Mouse (Mus musculus): Measurements from ENCODE around the gene Inca1. TPM values are rescaled to one million over a fixed set of nuclear protein-coding genes. Genes with fewer than 3 reads are reported as not detected.
A peak's percentile ranks its signal among the peaks of the same experiment; 100 is the strongest.

Inca1 gene
- polyA plus RNA-seq, 2 experiments from 2014 or later, result 0.30 to 1.2 TPM

DNA sequence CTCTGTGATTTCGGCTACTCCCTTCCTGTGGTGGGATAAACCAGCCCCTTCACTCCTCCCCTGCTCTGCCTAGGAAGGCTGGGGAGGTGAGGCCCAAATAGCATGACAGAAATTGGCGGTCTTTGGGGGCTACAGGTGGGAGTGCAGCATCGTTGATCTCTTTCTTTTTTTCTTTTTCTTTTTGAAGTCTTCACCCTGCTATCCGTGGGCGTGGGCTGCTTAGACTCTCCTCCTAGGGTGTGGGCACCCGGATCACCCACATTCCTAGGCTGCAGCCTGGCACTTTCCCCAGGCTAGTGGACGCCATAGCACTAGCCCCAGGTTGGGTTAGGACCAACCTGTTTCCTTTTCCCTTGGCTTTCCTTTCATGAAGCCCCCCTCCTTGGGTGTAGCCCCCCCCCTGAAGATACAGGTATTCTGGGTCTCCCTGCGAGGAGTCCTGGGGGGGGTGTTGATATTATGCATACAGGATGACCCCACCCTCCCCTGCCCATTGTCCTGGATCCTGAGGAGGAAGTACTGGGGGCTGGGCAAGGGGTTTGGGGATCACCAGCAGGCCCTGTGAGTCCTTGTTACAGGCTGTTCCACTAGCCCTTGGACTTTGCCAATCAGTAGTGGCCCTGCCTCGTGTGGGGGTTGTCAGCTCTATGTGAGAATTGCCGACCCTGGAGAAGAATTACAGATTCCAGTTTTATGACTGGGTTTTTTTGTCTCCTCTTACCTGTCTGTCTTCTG lies 1.4 kb upstream of the Inca1 start:
- ATAC-seq, result no peak

DNA sequence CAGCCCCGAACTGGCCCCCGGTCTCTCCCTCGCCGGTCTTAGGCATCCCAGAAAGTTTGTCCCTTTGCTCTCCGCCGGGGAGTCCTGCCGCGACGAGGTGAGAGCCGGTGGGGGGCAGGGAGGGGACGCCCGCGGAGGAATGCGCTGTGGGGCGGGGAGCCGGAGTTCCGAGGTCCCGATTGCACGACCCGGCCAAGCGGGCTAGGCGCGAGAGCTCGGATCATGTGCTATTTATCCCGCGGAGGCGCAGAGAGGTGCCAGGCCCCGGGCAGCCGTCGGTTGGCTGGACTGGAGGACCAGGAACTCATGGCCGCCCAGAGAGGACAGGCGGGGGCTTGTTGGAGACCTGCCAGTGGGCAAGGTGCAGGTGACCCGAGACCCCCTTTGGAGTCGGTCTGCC lies 658 bp upstream of the Inca1 start:
- peak; percentile 37 for ATAC-seq

DNA sequence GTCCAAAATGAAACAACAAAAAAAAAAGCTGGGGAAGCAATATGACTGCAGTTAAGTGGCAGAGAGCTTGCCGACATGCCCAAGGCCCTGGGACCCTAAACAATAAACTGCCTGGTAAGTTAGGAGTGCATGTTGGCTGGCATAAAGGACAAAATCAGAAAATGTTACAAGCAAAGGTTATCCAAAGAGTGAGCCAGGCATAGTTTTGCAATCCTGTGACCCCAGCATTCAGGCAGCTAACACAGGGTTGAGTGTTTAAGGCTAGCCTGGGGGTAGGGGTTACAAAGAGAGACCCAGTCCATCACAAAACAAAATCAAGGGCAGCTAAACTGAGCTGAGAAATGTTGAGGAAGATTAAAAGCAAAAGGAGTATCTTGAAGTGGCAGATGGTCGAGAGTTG lies 904 bp downstream of the Inca1 start:
- ATAC-seq, result no peak

DNA sequence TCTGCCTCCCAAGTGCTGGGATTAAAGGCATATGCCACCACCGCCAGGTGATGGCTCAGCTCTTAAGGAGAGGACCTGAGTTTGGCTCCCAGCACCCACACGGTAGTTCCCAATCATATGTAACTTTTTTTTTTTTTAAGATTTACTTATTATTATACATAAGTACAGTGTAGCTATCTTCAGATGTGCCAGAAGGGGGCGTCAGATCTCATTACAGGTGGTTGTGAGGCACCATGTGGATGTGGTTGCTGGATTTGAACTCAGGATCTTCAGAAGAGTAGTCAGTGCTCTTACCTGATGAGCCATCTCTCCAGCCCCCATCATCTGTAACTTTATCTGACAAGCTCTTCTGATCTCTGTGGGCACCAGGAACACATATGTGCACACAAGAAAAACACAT lies 2.6 kb downstream of the Inca1 start:
- ATAC-seq, result no peak

DNA sequence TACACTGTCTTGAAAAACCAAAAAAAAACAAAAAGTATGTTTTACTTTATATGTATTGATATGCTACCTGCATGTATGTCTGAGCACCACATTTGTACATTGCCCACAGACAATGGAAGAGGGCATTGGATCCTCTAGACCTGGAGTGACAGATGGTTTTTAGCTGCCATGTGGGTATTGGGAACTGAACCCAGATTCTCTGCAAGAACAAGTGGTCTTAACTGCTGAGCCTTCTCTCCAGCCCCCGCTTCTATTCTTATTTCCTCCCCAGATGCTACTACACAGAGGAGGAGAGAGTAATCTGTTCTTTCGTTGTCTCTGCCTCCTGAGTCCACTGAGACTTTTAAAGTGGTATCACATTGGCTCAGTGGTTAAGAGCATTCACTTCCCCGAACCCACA lies 6.5 kb downstream of the Inca1 start:
- ATAC-seq, result no peak

DNA sequence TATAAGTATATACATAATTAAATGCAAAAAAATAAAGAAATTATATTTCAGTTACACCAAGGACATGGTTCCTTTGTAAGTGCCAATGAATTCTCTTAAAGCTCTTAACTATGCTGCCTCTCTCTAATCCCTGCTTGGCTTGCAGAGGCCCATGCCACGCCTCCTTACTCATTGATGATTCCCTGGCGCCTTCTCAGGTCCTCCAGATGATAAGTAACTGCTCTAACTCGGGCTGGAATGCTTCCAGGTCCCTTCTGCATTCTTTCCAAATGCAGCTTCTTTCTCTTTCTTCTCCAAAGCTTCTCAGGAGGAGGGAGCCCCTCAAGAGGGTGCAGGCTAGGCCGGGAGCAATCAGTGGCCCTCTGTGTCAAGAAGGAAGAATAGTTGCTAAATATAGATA lies 10.4 kb downstream of the Inca1 start:
- ATAC-seq, result no peak

DNA sequence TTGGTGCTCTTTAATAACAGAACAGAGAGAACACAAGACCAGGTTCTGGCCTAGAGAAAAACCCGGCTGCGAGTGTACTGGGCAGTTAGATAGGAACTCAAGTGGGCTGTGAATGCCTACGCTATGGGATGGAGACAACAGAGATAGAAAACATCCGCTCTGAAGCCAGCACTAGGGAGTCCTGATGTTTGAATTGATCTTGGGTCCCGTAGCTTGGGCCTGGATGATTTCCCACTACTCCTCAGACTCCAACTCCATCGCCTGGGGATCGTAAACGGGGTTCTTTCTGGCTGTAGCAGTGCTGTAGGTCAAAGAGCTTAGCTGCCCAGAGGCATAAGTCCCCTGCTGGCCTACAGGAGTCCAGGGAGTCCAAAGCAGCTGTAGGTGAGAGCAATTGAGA lies 11.6 kb downstream of the Inca1 start:
- ATAC-seq, result no peak

DNA sequence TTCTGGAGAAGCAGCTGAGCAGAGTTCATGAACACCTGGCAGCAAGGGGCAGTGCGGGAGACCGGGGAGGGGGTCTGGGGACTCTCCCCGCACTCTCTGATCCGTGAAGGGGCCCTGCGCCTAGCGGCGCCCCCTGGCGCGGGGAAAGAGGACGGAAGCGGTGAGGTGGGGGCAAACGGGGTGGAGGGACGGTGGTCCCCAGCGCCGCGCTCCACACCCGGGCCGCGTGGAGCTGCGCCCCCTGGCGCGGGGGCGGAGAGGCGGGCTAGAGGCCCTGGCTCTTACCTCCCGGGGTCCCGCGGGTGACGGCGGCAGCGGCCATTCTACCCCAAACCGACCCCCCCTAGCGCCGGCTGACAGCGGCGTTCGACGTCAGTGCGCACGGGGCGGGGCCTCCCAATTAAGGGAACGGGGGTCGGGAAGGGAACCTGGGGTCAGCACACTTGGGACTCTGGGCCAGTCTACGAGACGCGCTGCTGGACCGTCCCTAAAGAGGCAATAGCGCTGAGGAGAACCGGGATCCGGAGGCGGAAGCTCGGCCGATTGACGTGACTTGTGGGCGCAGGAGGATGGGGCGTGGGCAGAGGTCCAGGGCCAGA lies 12.3 kb downstream of the Inca1 start, which contains the start of gene Camta2:
TSS of gene Camta2 (minus strand) at position 505 of the 599 bp plus-strand sequence.
- ATAC-seq, result peak; percentile 79

DNA sequence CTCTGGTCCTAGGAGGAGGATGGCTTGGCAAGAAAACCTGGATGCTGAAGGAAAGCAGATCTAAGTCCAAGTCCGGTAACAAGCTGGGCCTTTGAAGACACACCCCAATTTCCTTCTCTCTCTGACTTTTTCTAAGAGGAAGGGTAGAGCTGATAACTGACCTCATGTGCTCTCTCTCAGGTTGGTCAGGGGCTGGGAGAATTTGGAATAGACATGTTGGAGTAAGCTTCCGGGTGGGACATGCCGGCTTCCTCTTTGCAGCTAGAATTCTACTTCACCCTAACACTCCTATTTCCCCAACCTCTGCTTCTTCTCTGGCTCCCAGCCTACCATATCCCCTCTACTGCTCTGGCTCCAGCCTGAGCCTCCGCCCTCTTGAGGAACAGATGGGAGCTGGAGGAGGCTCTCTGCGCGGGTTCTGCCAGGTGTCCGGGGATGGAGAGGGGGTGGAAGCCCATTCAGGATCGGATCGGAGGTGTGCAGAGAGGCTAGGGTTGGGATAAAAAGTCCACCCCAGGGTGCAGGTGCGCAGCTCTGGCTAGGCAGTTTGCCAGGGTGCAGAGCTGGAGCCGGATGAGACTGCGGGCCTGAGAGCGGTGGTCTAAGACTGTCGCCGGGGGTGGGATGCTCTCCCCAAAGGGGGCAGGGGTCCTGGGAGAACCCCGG lies 12.9 kb downstream of the Inca1 start:
- peak; percentile 21 for ATAC-seq

DNA sequence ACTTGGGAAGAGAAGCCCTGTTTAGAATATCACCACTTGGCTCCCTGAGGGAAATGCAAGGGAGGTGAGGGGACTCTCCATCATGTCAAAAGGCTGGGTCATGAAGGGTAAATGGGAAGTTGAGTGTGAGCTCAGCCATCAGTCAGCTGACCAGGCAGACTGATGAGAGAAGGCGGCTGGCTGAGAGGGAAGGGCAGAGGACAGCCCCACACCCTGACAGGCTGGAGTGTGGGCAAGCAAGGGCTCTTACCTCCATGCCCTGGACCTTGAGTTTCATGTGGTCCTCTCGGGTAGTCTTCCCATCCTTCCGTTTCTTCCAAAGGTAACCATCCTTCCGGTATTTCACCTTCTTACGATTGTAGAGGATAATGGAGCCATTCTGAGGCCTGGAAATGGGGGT lies 16.3 kb downstream of the Inca1 start:
- ATAC-seq, result no peak

DNA sequence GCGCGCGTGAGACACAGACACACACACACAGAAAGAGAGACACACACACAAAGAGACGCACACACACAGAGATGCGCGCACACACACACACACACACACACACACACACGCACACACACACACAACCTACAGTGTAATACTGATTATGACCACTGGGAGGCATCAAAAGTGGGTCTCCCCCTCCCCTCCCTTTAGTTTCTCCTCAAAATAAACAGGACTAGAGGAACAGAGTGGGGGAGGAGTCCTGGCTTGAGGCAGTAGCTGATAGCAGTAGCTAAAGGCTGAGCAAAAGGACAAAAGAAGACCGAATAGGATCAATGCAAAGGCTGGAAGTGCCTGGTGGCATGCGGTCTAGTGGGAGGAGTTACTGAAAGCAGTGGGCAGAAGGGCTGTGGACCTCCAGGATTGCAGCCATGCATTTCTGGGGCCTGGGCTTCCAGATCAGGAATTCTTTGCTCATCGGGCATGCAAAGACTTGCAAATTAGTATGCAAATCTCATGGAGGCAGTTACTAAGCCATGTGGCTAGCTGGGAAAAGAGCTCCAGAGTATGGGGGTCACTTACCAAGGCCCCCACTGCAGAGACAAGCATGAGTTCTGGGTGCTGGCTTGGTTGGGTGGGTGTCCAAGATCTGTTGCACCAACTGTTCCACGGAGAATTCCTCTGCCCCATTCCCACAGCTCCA lies 17.9 kb downstream of the Inca1 start:
- no peak for ATAC-seq

DNA sequence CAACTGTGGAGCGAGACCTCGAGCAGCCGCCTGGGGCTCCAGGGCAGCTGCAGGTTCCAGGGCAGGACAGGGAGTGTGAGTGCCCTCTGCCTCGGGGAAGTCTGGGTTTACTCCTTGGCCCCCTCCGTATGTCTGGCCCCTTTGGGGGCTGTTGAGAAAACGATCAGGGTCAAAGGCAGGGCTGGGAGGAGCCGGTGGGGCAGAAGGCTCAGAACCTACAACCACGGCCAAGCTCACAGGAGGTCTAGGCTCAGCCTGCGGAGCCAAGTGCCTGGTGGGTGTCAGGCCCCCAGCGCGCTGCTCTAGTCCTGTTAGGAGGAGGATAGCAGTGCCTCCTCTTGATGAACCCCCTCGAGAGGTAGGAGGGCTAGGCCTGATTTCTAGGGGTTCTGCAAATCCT lies 18.8 kb downstream of the Inca1 start:
- no peak for ATAC-seq

DNA sequence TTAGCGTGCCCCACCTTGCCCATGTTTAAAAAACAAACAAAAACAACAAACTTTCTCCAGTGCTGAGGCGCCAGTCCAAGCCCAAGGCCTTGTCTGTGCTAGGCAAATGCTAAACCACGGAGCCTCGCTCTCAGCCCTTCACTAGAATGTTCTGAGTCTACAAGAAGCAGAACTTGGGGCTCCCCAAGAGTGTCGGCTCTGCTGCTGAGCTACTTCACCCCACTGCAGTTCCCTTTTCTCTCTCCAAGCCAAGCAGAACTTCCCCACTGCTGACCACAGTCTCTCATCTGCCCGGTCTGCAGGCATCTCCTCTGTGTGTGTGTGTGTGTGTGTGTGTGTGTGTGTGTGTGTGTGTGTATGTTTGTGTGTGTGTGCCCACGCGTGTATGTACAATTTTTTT lies 20.1 kb downstream of the Inca1 start:
- no peak for ATAC-seq

DNA sequence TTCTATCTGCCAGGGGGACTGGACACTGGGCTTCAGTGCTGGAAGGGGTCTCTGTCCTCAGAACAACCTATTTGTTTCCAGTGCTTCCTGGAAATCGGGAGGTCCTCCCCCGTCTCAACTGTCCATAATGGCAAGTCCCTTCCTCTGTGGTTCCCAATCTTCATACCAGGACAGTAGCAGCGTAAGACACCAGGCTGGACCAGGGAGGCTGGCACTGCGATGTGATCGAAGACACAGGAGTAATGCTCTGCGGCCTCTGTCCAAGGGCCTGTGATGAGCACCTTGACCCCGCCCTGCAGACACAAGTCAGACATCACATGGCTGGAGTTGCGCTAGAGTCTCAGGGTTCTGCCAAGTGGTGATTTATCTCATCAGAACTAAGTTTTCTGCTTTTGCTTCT lies 20.6 kb downstream of the Inca1 start:
- ATAC-seq, result no peak

DNA sequence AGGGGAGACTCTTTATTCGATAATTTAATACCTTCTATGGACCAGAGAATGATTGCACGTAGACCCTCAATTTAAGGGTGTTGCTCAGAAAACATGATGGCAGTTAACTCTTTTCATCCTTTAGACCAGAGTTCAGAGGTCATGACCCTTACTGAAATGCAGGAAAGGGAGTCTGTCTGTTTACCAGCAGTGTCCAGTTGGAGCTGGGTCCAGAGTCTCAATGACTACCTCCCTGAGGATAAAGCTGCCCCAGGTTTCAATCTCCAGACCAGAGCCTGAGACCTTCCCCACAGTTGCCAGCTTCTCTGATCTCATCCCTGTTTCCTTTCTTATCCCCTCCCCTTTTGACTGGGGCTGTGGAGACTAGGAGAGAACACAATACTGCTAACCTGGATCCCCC lies 21.4 kb downstream of the Inca1 start:
- no peak for ATAC-seq

DNA sequence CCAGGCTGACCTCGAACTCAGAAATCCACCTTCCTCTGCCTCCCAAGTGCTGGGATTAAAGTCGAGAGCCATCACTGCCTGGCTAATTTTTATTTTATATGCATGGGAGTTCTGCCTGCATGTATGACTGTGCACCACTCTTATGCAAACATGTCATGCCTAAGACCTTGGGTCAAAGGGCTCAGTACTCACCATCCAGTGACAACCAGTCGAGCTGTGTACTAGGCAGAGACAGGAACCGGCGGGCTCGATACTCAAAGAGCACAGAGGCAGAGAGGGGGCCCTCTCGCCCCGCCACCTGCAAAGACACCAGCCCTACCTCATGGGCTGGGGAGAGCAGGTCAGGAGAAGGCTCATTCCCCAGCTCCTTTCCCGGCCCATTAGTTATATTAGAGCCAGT lies 21.9 kb downstream of the Inca1 start:
- no peak for ATAC-seq

DNA sequence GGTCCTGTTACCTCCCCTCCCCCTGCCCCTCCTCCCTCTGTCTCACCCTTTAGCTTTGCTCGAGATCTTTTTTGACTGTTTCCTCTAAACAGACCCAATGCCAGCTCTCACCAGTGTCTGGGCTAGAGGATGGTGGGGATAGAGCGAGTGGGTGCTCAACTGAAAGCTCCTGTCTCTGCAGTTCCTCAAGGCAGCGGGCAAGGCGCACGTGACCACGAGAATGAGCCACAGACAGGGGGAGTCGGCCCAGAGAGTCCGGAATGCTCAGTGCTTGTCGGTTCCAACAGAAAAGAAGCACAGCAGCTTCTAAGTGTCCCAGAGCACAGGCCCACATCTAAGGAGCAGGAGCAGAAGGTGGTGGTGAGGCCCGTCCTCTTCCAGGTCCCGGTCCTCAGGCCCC lies 25.5 kb downstream of the Inca1 start:
- no peak for ATAC-seq

DNA sequence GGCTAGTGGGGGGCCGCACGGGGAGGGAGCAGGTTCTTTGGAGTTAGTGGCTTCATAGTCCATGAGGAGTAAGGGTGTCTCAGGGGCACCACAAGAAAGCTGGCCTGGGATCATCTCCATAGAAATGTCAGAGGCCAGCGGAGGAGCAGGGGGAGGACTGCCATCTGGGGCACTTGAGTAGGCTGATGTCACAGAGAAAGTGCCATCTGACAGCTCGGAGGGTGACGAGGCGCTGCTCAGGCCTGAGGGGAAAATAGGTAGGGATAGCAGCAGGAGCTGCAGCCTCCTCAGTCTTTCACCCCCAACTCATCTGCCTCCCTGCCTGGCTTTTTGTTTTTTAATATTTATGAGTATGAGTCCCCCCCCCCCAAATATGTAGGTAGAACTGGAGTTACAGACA lies 25.9 kb downstream of the Inca1 start:
- ATAC-seq, result no peak

DNA sequence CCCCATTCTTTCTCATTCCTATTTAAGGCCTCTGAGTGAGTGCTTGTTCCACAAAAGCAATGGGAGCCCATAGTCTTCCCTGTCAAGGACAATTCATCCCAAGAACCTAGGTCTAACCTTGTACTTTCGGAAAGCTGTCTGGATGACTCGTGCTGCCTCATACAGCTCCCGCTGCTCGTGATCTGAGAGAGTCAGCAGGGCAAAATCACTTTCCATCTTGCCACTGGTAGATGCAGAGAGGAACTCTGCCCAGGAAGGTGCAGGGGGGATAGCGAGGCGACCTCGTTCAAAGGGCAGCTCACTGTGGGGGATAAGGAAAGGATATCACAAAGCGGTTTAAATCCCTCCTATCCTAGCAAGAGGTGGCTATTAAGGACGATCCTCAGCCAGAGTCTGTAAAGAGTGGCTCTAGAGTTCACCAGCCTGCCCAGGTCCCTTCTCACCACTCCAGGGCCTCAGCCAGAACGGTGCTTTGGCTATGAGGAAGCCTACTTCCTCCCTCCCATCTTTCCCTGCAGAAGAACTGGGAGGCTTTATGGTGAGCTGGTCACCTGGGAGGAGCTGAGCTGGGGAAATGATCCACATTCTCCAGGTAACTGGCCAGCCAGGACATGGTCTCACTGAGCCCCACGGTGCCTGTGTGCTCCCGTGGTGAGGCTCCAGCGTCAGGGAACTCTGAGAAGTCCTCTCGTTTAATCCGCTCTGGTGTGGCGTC lies 28.5 kb downstream of the Inca1 start:
- ATAC-seq, result no peak

DNA sequence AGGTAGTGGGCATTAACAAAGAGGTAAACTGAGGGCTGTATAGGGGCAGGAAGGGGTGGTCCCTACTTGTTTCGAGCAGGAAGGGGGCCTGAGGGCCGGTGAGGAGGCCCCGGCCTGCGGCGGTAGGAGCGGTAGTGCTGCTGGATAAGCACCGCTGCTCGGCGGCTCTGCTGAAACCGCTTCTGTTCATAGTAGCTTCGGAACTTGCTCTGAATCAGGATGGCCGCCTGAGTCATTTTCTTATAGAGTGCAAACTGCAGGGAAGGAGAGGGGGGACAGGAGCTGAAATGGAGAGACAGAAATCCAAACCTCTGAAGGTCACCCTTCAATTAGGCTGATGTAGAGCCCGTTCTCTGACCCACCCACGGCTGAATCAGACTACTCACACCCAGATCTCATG lies 29.5 kb downstream of the Inca1 start:
- no peak for ATAC-seq

DNA sequence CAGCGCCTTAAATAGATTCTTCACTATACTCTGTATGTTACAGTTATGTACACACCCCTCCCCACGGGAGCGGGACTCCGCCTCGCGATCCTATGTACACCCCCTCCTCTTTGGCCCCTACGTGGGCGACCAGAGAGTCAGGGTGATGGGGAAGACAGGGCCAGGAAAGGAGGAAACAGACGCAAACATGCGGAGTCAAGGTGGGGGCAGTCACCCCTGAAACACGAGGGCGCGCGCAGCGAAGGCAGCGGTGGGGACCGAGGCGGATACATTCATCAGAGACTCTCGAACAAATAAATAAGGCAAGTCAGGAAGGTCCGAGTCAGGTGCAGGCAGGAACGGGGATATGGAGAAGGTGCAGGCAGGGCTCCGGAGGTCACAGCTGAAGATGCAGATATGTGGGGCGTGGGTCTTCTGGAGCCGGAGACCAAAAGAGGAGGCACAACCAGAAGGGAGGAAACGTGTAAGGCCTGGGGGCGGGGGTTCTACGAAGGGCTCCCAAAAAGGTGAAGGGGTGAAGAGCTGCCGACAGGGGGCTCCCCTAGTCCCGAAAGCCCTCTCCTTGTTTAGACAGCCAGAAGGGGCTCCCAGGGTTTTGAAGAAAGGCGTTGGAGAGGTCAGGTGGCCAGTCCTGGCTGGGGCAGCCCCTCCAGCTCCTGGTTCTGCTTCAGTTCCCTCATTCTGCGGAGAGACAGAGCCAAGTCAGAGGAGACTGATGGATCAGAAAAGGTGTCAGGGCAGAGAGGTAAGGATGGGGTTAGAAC lies 30.2 kb downstream of the Inca1 start:
- ATAC-seq, result peak; percentile 37

Measured in CD4-positive, CD25-positive, alpha-beta regulatory T cell, adult 4 months (primary cell).